Mouse (Mus musculus) left cerebral cortex, adult 18-20 months (tissue): ENCODE data around the gene Slc16a10. TPM values are rescaled to one million over a fixed set of nuclear protein-coding genes. Genes with fewer than 3 reads are reported as not detected.

Experiments used
- total RNA-seq, 2 experiments: library from RNA; stranded (reverse); gene quantifications; 2 replicates each; pipeline ENCODE4 v1.2.3; 2021

Gene Slc16a10
- total RNA-seq, 2 experiments from 2014 or later, result 3.2 to 4.1 TPM

Other genes with a start within 250 kb of the Slc16a10 start
- 1 to 10 TPM; 7.2 to 7.4 TPM for gene Mfsd4b4, start 243.0 kb downstream of the Slc16a10 start, total RNA-seq
- gene Mfsd4b2, start 215.3 kb downstream of the Slc16a10 start, total RNA-seq, result under 1 TPM; 0.16 to 0.42 TPM
- not detected for gene Mfsd4b3, start 182.1 kb downstream of the Slc16a10 start, total RNA-seq
- gene Mfsd4b5, start 155.6 kb downstream of the Slc16a10 start, total RNA-seq, result under 1 TPM in 1 of 2 experiments, not detected in 1; 0.49 TPM
- gene Mfsd4b1, start 117.0 kb downstream of the Slc16a10 start, total RNA-seq, result under 1 TPM; 0.33 to 0.59 TPM
- gene Rpf2, start 104.8 kb upstream of the Slc16a10 start, total RNA-seq, result 10 to 100 TPM; 18.2 to 18.4 TPM
- 10 to 100 TPM; 19.5 to 20.7 TPM for gene Gtf3c6, start 115.8 kb upstream of the Slc16a10 start, total RNA-seq
- gene Amd1, start 159.9 kb upstream of the Slc16a10 start, total RNA-seq, result 10 to 100 TPM; 88.6 to 92.4 TPM
- gene Cdk19, start 197.3 kb upstream of the Slc16a10 start, total RNA-seq, result 10 to 100 TPM; 47.5 to 49.0 TPM